Mouse (Mus musculus) thymus, adult 2 months (tissue): ENCODE results near the gene Gm7534. TPM values are rescaled to one million over a fixed set of nuclear protein-coding genes. Genes with fewer than 3 reads are reported as not detected.

Experiments
- DNase-seq: peaks from one replicate; pipeline ENCODE4 v3.0.0; 2021
- H3K27ac ChIP-seq: fragments of 200-500 bp; 2 replicates; pipeline ENCODE4 v1.5.1; 2012; ENCODE audit warnings: low read length, control low read depth; ENCODE audit not compliant: control insufficient read depth, insufficient read depth
- H3K27me3 ChIP-seq: fragments of 200-500 bp; 2 replicates; pipeline ENCODE4 v1.6.1; 2012; ENCODE audit warnings: mild to moderate bottlenecking, low read length, moderate library complexity, mixed read lengths; ENCODE audit not compliant: control insufficient read depth, insufficient read depth
- H3K36me3 ChIP-seq: fragments of 200-500 bp; 2 replicates; pipeline ENCODE4 v1.6.1; 2012; ENCODE audit warnings: mild to moderate bottlenecking, low read length, moderate library complexity; ENCODE audit not compliant: control insufficient read depth, insufficient read depth
- H3K4me1 ChIP-seq: fragments of 200-500 bp; replicated peaks from 2 replicates; pipeline ENCODE4 v1.6.1; 2012; ENCODE audit warnings: low read length; ENCODE audit not compliant: control insufficient read depth, insufficient read depth
- H3K4me3 ChIP-seq: fragments of 200-500 bp; 2 replicates; pipeline ENCODE4 v1.5.1; 2012; ENCODE audit warnings: mild to moderate bottlenecking, low read length, control low read depth, moderate library complexity; ENCODE audit not compliant: control insufficient read depth, insufficient read depth
- CTCF ChIP-seq: fragments of 200-500 bp; IDR thresholded peaks from 2 replicates; pipeline ENCODE4 v1.5.1; 2012; ENCODE audit warnings: mild to moderate bottlenecking, control low read depth, low read length, moderate library complexity, borderline replicate concordance; ENCODE audit not compliant: control insufficient read depth, poor library complexity, insufficient read depth; ENCODE audit errors: extremely low read depth
- POLR2A ChIP-seq: fragments of 200-500 bp; IDR thresholded peaks from 2 replicates; pipeline ENCODE4 v1.6.1; 2012; ENCODE audit warnings: mild to moderate bottlenecking, low read length, control low read depth, moderate library complexity; ENCODE audit not compliant: control insufficient read depth, poor library complexity, insufficient read depth; ENCODE audit errors: extremely low read depth
- WGBS: fragments of 180-500 bp; shearing (Covaris S2); methylation state at CpG from one replicate; pipeline ENCODE4 v1.1.7; 2018; 5-methylcytosine and 5-hydroxymethylcytosine counted together
- polyA plus RNA-seq: library from polyadenylated mRNA; depleted of rRNA; stranded (reverse); fragments of >200 nt; gene quantifications from 2 replicates; pipeline ENCODE4 v1.2.3, GENCODE M21; 2012

Gm7534 gene
- polyA plus RNA-seq, 1 experiment: 0.36 TPM

DNA sequence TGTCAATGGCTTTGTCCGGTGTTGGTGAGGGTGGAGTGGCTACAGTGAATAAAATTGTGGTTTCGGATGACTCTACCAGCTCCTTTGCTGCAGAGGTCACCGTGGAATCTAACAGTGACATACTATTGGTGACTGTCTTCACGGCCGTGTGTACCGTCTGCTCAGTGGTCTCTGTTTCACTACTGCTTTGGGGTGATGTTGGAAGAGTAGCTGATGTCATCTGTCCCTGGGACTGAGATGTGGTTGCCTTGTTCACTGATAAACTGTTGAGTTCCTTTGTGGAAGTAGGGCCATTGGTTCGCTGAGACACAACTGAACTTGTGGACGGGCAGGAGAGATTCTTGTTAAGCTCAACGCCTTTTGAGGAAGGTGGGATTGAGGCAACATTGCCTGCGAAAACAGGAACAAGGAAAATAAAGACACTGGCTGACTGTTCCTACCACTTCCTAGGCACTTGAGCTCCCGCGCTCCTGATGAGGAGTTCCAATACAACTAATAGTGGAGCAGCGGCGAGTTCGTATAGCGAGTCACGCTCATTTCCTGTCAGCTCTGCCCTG is 614 bp upstream of the Gm7534 start:
- TF ChIP-seq CTCF (no peak), POLR2A (no peak)
- WGBS: 77% methylated on average over 17 of the region's 17 CpGs
- no peaks in the 10 kb centered on the region for H3K27me3 ChIP-seq
- no peak overlapping the region for H3K27ac ChIP-seq
- no peak overlapping the region for H3K4me3 ChIP-seq
- peaks cover 5% of the 10 kb centered on the region for H3K4me1 ChIP-seq
- DNase-seq: no peak
- no peaks in the 10 kb centered on the region for H3K36me3 ChIP-seq

DNA sequence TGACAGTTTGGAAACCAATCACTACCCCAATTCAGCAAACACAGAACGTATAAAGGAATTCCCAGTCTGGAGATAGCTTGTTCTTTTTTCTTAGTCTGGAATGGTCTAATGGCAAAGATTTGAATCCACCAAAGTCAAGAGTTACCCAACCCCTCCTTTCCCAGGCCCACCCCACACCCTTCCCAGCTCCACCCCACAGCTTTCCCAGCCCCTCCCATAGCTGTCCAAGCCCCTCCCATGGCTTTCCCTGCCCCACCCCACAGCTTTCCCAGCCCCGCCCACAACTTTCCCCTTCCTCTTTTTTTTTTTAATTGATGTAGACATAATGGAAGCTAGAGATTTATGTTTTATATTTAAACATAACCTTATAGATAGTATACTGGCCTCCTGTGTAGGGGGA is 3.4 kb downstream of the Gm7534 start:
- 91% methylated on average over 2 of the region's 2 CpGs for WGBS

DNA sequence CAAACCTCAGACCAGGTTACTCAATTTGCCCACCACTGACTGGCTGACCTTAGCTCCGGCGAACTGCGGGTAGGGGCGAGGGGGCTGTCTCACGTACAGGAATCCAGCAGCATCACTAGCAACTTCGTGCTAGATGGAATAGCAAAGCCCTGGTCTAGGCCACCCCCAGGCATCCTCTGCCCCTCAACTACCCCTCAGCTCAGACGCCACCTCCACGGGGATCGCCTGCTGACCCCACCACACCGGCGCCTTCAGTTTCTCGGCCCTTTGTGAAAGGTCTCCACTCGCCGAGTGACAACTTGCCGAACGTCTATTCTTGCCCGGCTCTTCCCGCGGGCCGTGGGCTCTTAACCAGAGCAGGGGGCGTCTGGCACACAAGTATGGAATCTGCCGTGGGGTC is 16.5 kb downstream of the Gm7534 start:
- DNase-seq: no peak
- Histone ChIP-seq H3K4me3 (peak overlapping the region; percentile 88), H3K36me3 (no peaks in the 10 kb centered on the region), H3K27ac (peak overlapping the region; percentile 46; the same call in 1 of the 2 replicates), H3K27me3 (no peaks in the 10 kb centered on the region), H3K4me1 (peaks cover 12% of the 10 kb centered on the region)
- TF ChIP-seq POLR2A: no peak
- under 1% methylated on average over 22 of the region's 22 CpGs for WGBS

More for the DNA sequence above, 3.4 kb downstream of the Gm7534 start:
- Histone ChIP-seq H3K4me1 (no peaks in the 10 kb centered on the region), H3K36me3 (no peaks in the 10 kb centered on the region), H3K27me3 (no peaks in the 10 kb centered on the region), H3K27ac (no peak overlapping the region), H3K4me3 (no peak overlapping the region)
- DNase-seq: no peak
- TF ChIP-seq POLR2A: no peak
- TF ChIP-seq CTCF: no peak

DNA sequence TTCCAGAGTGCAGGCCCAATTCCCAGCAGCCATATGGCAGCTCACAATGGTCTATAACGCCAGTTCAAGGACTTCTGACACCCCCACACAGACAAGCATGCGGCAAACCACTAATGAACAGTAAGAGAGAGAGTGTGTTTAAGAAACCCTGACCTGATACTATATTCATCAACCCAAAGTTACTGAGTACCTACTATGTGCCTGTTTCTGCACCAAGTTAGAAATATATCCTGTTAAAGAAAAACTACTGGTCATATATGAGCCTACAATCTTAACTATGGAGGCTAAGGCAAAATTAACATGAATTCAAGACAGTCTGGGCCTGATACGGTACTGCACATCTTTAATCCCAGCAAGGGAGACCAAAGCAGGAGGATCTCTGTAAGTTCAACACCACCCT is 17.2 kb downstream of the Gm7534 start:
- Histone ChIP-seq H3K4me1 (peaks cover 19% of the 10 kb centered on the region), H3K27ac (no peak overlapping the region), H3K27me3 (no peaks in the 10 kb centered on the region), H3K4me3 (no peak overlapping the region), H3K36me3 (no peaks in the 10 kb centered on the region)
- no peak for DNase-seq
- TF ChIP-seq POLR2A (no peak), CTCF (no peak)
- WGBS: 92% methylated on average over 3 of the region's 3 CpGs

DNA sequence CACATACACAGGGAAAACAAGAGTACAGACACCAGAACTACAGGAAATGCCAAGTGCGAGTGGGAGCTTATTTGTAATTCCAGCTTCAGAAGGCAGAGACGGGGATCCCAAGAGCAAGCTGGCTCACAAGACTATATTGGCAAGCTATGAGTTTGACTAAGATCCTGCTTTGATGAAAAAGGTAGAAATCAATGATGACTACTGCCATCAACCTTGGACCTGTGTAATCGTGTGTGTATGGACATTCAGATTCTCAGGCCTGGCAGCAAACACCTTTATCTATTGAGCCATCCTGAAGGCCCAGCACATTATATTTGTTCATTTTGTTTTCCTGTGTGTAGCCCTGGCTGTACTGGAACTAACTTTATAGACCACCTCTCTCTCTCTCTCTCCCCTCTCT is 19.1 kb downstream of the Gm7534 start:
- no peaks in the 10 kb centered on the region for H3K27me3 ChIP-seq
- DNase-seq: no peak
- H3K36me3 ChIP-seq: no peaks in the 10 kb centered on the region
- no peak overlapping the region for H3K27ac ChIP-seq
- TF ChIP-seq POLR2A (no peak), CTCF (no peak)
- no peak overlapping the region for H3K4me3 ChIP-seq
- WGBS: 95% methylated on average over 3 of the region's 3 CpGs
- peaks cover 19% of the 10 kb centered on the region for H3K4me1 ChIP-seq

DNA sequence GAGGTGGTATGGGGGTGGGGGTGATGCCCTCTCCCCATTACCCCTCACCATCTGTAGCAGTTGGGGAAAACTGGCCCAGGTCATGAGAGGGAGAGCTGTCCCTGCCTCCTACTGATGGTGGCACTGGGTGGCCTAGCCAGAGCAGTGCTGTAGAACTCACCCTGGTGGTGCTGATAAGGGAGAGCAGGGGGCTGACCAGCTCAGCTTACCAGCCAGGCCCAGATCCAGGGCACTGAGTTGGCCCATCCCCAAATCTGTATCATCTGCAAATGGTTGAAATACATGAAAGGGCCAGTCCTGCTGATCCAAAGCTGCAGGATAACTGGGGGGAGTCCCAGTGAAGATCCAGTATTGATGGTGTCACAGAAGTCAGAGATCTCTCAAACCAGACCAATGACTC is 21.0 kb downstream of the Gm7534 start:
- H3K36me3 ChIP-seq: no peaks in the 10 kb centered on the region
- no peak for TF ChIP-seq POLR2A
- no peak for TF ChIP-seq CTCF
- no peak for DNase-seq
- H3K27me3 ChIP-seq: no peaks in the 10 kb centered on the region
- no peak overlapping the region for H3K27ac ChIP-seq
- H3K4me1 ChIP-seq: peaks cover 19% of the 10 kb centered on the region
- H3K4me3 ChIP-seq: no peak overlapping the region

DNA sequence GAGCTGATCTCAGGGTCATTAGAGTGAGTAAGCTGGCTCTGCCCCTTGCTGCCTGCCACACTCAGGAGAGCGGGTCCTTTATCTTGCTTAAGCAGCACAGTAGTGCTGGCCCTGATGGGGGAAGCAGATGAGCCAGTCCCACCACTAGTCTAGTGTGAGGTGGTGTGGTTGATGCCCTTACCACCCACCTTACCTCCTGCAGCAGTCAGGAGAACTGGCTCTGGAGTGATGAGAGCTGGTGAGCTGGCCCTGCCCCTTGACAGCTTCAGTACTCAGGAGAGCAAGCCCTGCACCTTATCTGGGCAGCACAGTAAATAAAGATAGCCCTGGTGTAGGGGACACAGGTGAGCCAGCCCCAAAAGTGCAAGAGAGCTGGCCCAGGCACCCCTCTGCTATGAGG is 21.7 kb downstream of the Gm7534 start:
- no peak overlapping the region for H3K4me3 ChIP-seq
- no peaks in the 10 kb centered on the region for H3K27me3 ChIP-seq
- 92% methylated on average over 1 of the region's 1 CpGs for WGBS
- H3K36me3 ChIP-seq: peaks cover 6% of the 10 kb centered on the region; the same call in 1 of the 2 replicates
- no peak overlapping the region for H3K27ac ChIP-seq
- DNase-seq: no peak
- TF ChIP-seq POLR2A: no peak
- TF ChIP-seq CTCF: no peak
- peaks cover 18% of the 10 kb centered on the region for H3K4me1 ChIP-seq
